Mouse (Mus musculus) myocyte (in vitro differentiated cells): ENCODE data around the gene Tmem53.

Source experiments
- POLR2A ChIP-seq: IDR thresholded peaks from one replicate; pipeline ENCODE4 v1.6.1; 2011; ENCODE audit warnings: low read depth, mild to moderate bottlenecking, control low read depth, moderate library complexity; ENCODE audit not compliant: insufficient read length
- POLR2AphosphoS2 ChIP-seq: IDR thresholded peaks from one replicate; pipeline ENCODE4 v1.6.1; 2011; ENCODE audit warnings: low read depth, control low read depth; ENCODE audit not compliant: insufficient read length

DNA sequence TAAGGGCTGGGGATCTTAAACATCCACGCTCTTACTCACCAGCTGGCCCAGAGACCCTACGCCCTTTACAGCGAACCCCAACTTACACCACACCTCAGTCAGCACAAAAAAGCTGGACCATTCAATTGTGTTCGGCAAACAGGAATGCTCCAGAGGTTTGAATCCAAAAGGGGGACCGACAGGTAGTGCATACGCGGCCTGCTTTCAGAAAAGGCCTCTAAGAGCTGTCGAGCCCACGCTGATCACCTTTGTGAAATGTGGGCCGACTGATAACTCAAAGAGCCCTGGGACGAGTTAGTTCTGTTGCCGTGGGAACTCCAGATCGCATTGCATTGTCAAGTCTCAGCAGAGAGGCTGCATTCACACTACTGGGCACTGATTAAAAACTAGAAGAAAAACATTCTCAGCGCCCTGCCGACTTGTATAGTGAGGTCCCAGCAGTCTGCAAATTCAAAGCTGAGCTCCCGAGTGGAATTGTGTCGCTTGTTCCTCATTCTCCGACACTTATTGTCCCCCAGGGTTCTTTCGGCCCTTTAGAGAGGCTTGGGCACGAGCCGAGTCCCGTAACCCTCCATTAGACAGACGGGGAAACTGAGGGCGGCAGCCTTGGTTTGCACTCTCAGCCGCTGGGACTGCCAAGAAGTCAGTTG is 36.7 kb downstream of the Tmem53 start:
- TF ChIP-seq POLR2AphosphoS2 (no peak), POLR2A (no peak)
